Mouse (Mus musculus) frontal cortex, postnatal 36 days (tissue): ENCODE results near the gene Dyrk3.
A peak's percentile ranks its signal among the peaks of the same experiment; 100 is the strongest.

ENCODE experiments used
- DNase-seq, 2 experiments: peaks; one replicate each; pipeline ENCODE4 v3.0.0; 2022; ENCODE audit warnings: low spot score in 2 of 2

Gene Dyrk3

GRCm38 (mm10) chr1:131112576-131112975, 25.6 kb downstream of the Dyrk3 start:
- DNase-seq: no peak

- DNase-seq: no peak
Measured at GRCm38 (mm10) chr1:131110525-131111106, 27.5 kb downstream of the Dyrk3 start.

- DNase-seq: no peak
Measured at GRCm38 (mm10) chr1:131107575-131108308, 30.4 kb downstream of the Dyrk3 start.

- DNase-seq: no peak
Measured at GRCm38 (mm10) chr1:131103776-131104424, 34.2 kb downstream of the Dyrk3 start.

GRCm38 (mm10) chr1:131100808-131101207, 37.3 kb downstream of the Dyrk3 start:
- DNase-seq: peak in 1 of 2 experiments; percentile 60

GRCm38 (mm10) chr1:131097700-131098094, 40.4 kb downstream of the Dyrk3 start, which contains the start of gene Mapkapk2:
Mapkapk2 (minus strand) TSS chr1:131097826.
- DNase-seq: peak; percentile 85 to 87

- peak in 1 of 2 experiments; percentile 42 for DNase-seq
Measured at GRCm38 (mm10) chr1:131096803-131097699, 41.1 kb downstream of the Dyrk3 start.

GRCm38 (mm10) chr1:131096132-131096695, 41.9 kb downstream of the Dyrk3 start:
- DNase-seq: no peak

- DNase-seq: no peak
Measured at GRCm38 (mm10) chr1:131095574-131095973, 42.6 kb downstream of the Dyrk3 start.

- no peak for DNase-seq
Measured at GRCm38 (mm10) chr1:131093889-131094288, 44.3 kb downstream of the Dyrk3 start.

- no peak for DNase-seq
Measured at GRCm38 (mm10) chr1:131092846-131093245, 45.3 kb downstream of the Dyrk3 start.

GRCm38 (mm10) chr1:131092173-131092572, 46.0 kb downstream of the Dyrk3 start:
- no peak for DNase-seq

- DNase-seq: no peak
Measured at GRCm38 (mm10) chr1:131091481-131091880, 46.7 kb downstream of the Dyrk3 start.

- no peak for DNase-seq
Measured at GRCm38 (mm10) chr1:131090877-131091276, 47.3 kb downstream of the Dyrk3 start.

GRCm38 (mm10) chr1:131090261-131090660, 47.9 kb downstream of the Dyrk3 start:
- DNase-seq: no peak

GRCm38 (mm10) chr1:131089525-131090127, 48.5 kb downstream of the Dyrk3 start:
- no peak for DNase-seq

GRCm38 (mm10) chr1:131088547-131088946, 49.6 kb downstream of the Dyrk3 start:
- no peak for DNase-seq

- no peak for DNase-seq
Measured at GRCm38 (mm10) chr1:131086907-131087306, 51.2 kb downstream of the Dyrk3 start.

- no peak for DNase-seq
Measured at GRCm38 (mm10) chr1:131085957-131086739, 52.0 kb downstream of the Dyrk3 start.

- no peak for DNase-seq
Measured at GRCm38 (mm10) chr1:131085272-131085671, 52.9 kb downstream of the Dyrk3 start.
